Mouse (Mus musculus): ENCODE results near the gene Proser3.

DNA sequence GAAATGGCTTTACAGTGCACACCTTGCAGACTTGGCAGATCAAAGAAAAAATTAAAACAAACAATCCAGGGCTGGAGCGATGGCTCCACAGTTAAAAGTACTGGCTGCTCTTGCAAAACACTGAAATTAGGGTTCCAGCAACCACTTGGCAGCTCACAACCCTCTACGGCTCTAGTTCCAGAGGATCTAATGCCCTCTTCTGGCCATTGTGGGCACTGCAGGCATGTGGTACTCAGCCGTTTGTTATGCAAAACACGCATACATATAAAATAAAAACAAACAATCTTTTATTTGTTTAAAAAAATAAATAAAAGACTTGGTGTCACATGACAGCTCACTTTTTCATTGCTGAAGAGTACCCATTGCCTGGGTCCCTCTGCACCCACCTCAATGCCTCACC, 59.3 kb downstream of the Proser3 start:
- no peak for TF ChIP-seq EP300 (IDR thresholded peaks at IDR 0.05; ENCODE audit: low read depth)
- peak; percentile 73 for TF ChIP-seq CTCF (IDR thresholded peaks at IDR 0.05; ENCODE audit: low read depth)

Data from heart, postnatal 0 days (tissue).